Mouse (Mus musculus) small intestine, adult 2 months (tissue): ENCODE measurements around the gene Gm20696. TPM values are rescaled to one million over a fixed set of nuclear protein-coding genes. Genes with fewer than 3 reads are reported as not detected.

Source experiments
- H3K27ac ChIP-seq: fragments of 200-500 bp; 2 replicates; pipeline ENCODE4 v1.5.1; 2012; ENCODE audit warnings: low read depth, low read length, control low read depth, inconsistent platforms; ENCODE audit not compliant: insufficient read depth
- H3K27me3 ChIP-seq: fragments of 200-500 bp; 2 replicates; pipeline ENCODE4 v1.6.1; 2012; ENCODE audit warnings: mild to moderate bottlenecking, moderate library complexity, low read length, inconsistent platforms; ENCODE audit not compliant: control insufficient read depth, insufficient read depth
- H3K36me3 ChIP-seq: fragments of 200-500 bp; 2 replicates; pipeline ENCODE4 v1.6.1; 2012; ENCODE audit warnings: mild to moderate bottlenecking, low read length, control low read depth, inconsistent platforms; ENCODE audit not compliant: control insufficient read depth, insufficient read depth
- H3K4me1 ChIP-seq: fragments of 200-500 bp; 2 replicates; pipeline ENCODE4 v1.6.1; 2012; ENCODE audit warnings: low read length, inconsistent platforms, mixed read lengths; ENCODE audit not compliant: control insufficient read depth, insufficient read depth, insufficient read length
- H3K4me3 ChIP-seq: fragments of 200-500 bp; 2 replicates; pipeline ENCODE4 v1.5.1; 2012; ENCODE audit warnings: low read depth, mild to moderate bottlenecking, control low read depth, inconsistent platforms, low read length, moderate library complexity
- CTCF ChIP-seq: fragments of 200-500 bp; IDR thresholded peaks from 2 replicates; pipeline ENCODE4 v1.5.1; 2012; ENCODE audit warnings: low read depth, mild to moderate bottlenecking, control low read depth, inconsistent platforms, low read length, moderate library complexity, mixed read lengths; ENCODE audit not compliant: insufficient replicate concordance, insufficient read length; ENCODE audit errors: extremely low read depth
- POLR2A ChIP-seq: fragments of 200-500 bp; IDR thresholded peaks from 2 replicates; pipeline ENCODE4 v1.6.1; 2012; ENCODE audit warnings: low read depth, mild to moderate bottlenecking, control low read depth, inconsistent platforms, low read length, moderate library complexity
- WGBS: fragments of 180-500 bp; shearing (Covaris S2); methylation state at CpG from one replicate; pipeline ENCODE4 v1.1.7; 2018; 5-methylcytosine and 5-hydroxymethylcytosine counted together
- polyA plus RNA-seq: library from polyadenylated mRNA; depleted of rRNA; stranded (reverse); fragments of >200 nt; gene quantifications from 2 replicates; pipeline ENCODE4 v1.2.3, GENCODE M21; 2012

The Gm20696 gene
- polyA plus RNA-seq, 1 experiment = 0.57 TPM

DNA sequence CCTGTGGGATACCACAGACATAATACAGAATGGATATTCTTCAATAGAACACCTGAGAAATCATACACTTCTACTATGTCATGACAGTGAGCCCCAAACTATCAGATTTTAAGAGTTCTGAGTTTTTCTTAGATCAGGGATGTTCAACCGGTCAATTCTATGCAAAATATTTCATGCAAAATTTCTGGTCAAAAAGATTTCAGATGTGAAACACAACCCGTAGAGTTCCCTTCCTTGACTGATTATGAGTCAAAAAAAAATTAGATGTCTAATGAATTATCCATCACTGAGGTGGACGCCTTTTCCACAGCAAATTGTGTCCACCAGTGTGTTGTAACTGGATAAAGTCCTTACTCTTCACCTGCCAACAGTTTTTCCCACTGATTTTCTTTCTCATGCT is 332.3 kb downstream of the Gm20696 start:
- no peaks in the 10 kb centered on the region for H3K27me3 ChIP-seq
- WGBS = 96% methylated on average over 3 of the region's 3 CpGs
- 0 out of 2 replicates have a peak, but pooled peaks cover 2% of the 10 kb centered on the region for H3K36me3 ChIP-seq
- H3K4me3 ChIP-seq = no peak overlapping the region
- H3K27ac ChIP-seq = no peak overlapping the region
- TF ChIP-seq CTCF (no peak), POLR2A (no peak)
- peaks cover 14% of the 10 kb centered on the region; the same call in 1 of the 2 replicates for H3K4me1 ChIP-seq

- peaks cover 10% of the 10 kb centered on the region; the same call in 1 of the 2 replicates for H3K4me1 ChIP-seq
- H3K4me3 ChIP-seq = no peak overlapping the region
- no peak overlapping the region for H3K27ac ChIP-seq
- H3K36me3 ChIP-seq = 0 out of 2 replicates have a peak, but pooled peaks cover 2% of the 10 kb centered on the region
- 93% methylated on average over 5 of the region's 5 CpGs for WGBS
- no peak for TF ChIP-seq POLR2A
- no peak for TF ChIP-seq CTCF
- no peaks in the 10 kb centered on the region for H3K27me3 ChIP-seq
Measured at GRCm38 (mm10) chr6:99333127-99333526, 333.5 kb downstream of the Gm20696 start.

GRCm38 (mm10) chr6:99330169-99330568 is 336.4 kb downstream of the Gm20696 start:
- TF ChIP-seq POLR2A (no peak), CTCF (no peak)
- no peak overlapping the region for H3K4me3 ChIP-seq
- H3K27me3 ChIP-seq = no peaks in the 10 kb centered on the region
- 92% methylated on average over 4 of the region's 4 CpGs for WGBS
- H3K4me1 ChIP-seq = peaks cover 9% of the 10 kb centered on the region
- no peak overlapping the region for H3K27ac ChIP-seq
- 0 out of 2 replicates have a peak, but pooled peaks cover 2% of the 10 kb centered on the region for H3K36me3 ChIP-seq

DNA sequence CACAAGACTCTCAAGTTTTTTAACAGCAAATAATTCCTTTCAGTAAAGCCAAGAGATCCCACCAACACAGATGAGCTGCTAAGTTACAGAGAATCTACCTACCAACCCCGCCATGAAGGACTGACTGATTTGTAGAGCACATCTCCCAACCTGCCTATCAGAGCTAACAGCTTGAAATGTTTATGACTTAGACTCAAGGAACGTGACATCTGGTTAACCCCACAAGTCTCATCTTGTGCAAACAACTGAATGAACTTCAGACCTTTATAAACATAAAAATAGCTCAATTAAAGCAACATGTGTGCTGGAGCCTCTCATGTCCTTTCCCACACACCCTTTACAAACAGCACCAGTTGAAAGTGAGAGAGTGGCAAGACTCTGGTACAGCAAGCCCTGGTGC is 338.0 kb downstream of the Gm20696 start:
- Histone ChIP-seq H3K4me3 (no peak overlapping the region), H3K4me1 (peaks cover 9% of the 10 kb centered on the region), H3K27me3 (no peaks in the 10 kb centered on the region), H3K27ac (no peak overlapping the region), H3K36me3 (0 out of 2 replicates have a peak, but pooled peaks cover 2% of the 10 kb centered on the region)
- TF ChIP-seq CTCF (no peak), POLR2A (no peak)
- 17% methylated on average over 2 of the region's 2 CpGs for WGBS

- TF ChIP-seq POLR2A = no peak
- no peak for TF ChIP-seq CTCF
- Histone ChIP-seq H3K4me1 (peaks cover 10% of the 10 kb centered on the region), H3K36me3 (0 out of 2 replicates have a peak, but pooled peaks cover 2% of the 10 kb centered on the region), H3K27me3 (no peaks in the 10 kb centered on the region), H3K27ac (no peak overlapping the region), H3K4me3 (no peak overlapping the region)
- 75% methylated on average over 6 of the region's 6 CpGs for WGBS
Measured at GRCm38 (mm10) chr6:99328146-99328545, 338.5 kb downstream of the Gm20696 start.

GRCm38 (mm10) chr6:99327721-99328120 is 338.9 kb downstream of the Gm20696 start:
- H3K27ac ChIP-seq = no peak overlapping the region
- 0 out of 2 replicates have a peak, but pooled peaks cover 2% of the 10 kb centered on the region for H3K36me3 ChIP-seq
- no peak overlapping the region for H3K4me3 ChIP-seq
- 72% methylated on average over 11 of the region's 11 CpGs for whole genome bisulfite sequencing
- TF ChIP-seq CTCF (no peak), POLR2A (no peak)
- H3K27me3 ChIP-seq = no peaks in the 10 kb centered on the region
- H3K4me1 ChIP-seq = peaks cover 10% of the 10 kb centered on the region

DNA sequence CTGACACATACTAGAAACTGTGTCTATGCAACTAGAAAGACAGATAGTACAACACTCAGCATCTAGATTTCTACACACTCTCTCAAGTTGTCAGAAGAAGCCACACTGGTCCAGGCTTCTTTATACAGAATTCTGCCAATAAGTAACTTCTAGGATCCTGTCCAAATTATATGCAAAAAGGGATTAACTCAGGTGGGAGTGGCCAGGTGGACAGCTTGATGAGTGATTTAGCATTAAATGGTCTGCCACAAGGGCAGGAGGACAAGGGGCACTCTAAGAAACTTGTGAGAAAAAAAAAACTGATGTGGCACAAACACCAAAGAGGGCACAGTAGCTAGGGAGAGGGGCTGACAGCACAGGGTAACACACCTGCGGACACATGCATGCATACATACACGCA is 340.7 kb downstream of the Gm20696 start:
- no peak overlapping the region for H3K27ac ChIP-seq
- H3K36me3 ChIP-seq = 0 out of 2 replicates have a peak, but pooled peaks cover under 1% of the 10 kb centered on the region
- TF ChIP-seq CTCF = no peak
- no peak for TF ChIP-seq POLR2A
- no peaks in the 10 kb centered on the region for H3K27me3 ChIP-seq
- H3K4me3 ChIP-seq = no peak overlapping the region
- H3K4me1 ChIP-seq = peaks cover 10% of the 10 kb centered on the region
- 35% methylated on average over 2 of the region's 2 CpGs for WGBS

DNA sequence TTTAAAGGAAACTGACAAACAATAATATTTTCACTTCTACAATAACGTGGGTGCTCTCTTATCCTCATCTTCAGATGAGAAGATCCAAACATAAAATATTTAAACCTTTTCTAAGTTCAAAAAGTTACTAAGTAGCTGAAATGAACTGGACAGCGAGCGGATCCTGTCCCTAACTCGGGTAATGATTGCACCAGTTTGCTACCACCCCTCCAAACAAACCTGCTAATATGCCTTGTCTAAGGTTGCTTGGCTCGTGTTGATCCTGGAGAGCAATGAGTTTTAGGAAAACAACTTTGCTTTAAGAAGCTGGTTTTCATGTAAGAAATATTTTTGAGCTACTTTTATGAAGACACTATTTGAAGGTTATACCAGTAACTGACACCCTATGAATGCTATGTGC is 341.1 kb downstream of the Gm20696 start:
- no peaks in the 10 kb centered on the region for H3K36me3 ChIP-seq
- TF ChIP-seq CTCF (no peak), POLR2A (no peak)
- H3K27me3 ChIP-seq = no peaks in the 10 kb centered on the region
- H3K27ac ChIP-seq = no peak overlapping the region
- H3K4me1 ChIP-seq = peaks cover 10% of the 10 kb centered on the region
- 78% methylated on average over 5 of the region's 5 CpGs for WGBS
- H3K4me3 ChIP-seq = no peak overlapping the region
